Mouse (Mus musculus) liver, embryonic 12.5 days (tissue): ENCODE data around the gene Zbed4. TPM values are rescaled to one million over a fixed set of nuclear protein-coding genes. Genes with fewer than 3 reads are reported as not detected.
A peak's percentile ranks its signal among the peaks of the same experiment; 100 is the strongest.
"Not testable (repeated sequence)": the region's sequence is repeated elsewhere in the genome, so short reads cannot be mapped to it uniquely, and the experiment has no call there.

ENCODE experiments used
- ATAC-seq: fragments of 200-750 bp; cut with Nextera tagmentation; 2 replicates; pipeline ENCODE4 v1.8.0; 2017; ENCODE audit warnings: moderate number of reproducible peaks, mild to moderate bottlenecking, moderate library complexity
- H3K27ac ChIP-seq: fragments of 300-500 bp; sonication (generic); 2 replicates; pipeline ENCODE4 v1.5.1; 2016; ENCODE audit warnings: mild to moderate bottlenecking
- H3K27me3 ChIP-seq: fragments of 300-500 bp; sonication (generic); replicated peaks from 2 replicates; pipeline ENCODE4 v1.6.1; 2016; ENCODE audit warnings: mild to moderate bottlenecking, moderate library complexity
- H3K36me3 ChIP-seq: fragments of 300-500 bp; sonication (generic); 2 replicates; pipeline ENCODE4 v1.6.1; 2016; ENCODE audit warnings: mild to moderate bottlenecking, moderate library complexity
- H3K4me1 ChIP-seq: fragments of 300-500 bp; sonication (generic); 2 replicates; pipeline ENCODE4 v1.6.1; 2016
- H3K4me2 ChIP-seq: fragments of 300-500 bp; sonication (generic); 2 replicates; pipeline ENCODE4 v1.6.1; 2016; ENCODE audit warnings: mild to moderate bottlenecking, moderate library complexity
- H3K4me3 ChIP-seq: fragments of 300-500 bp; sonication (generic); 2 replicates; pipeline ENCODE4 v1.5.1; 2016; ENCODE audit warnings: mild to moderate bottlenecking, moderate library complexity
- H3K9ac ChIP-seq: fragments of 300-500 bp; sonication (generic); 2 replicates; pipeline ENCODE4 v1.6.1; 2016; ENCODE audit warnings: mild to moderate bottlenecking, moderate library complexity
- H3K9me3 ChIP-seq: fragments of 300-500 bp; sonication (generic); replicated peaks from 2 replicates; pipeline ENCODE4 v1.6.1; 2016; ENCODE audit warnings: mild to moderate bottlenecking, moderate library complexity
- WGBS: fragments of 180-500 bp; shearing (Covaris S2); methylation state at CpG from one replicate; pipeline ENCODE4 v1.1.7; 2016; ENCODE audit not compliant: insufficient replicate concordance; 5-methylcytosine and 5-hydroxymethylcytosine counted together
- polyA plus RNA-seq: library from polyadenylated mRNA; unstranded; fragments of >200 nt; fragmentation: Nextera tagmentation; extraction: Ambion mirVana; gene quantifications from 2 replicates; pipeline ENCODE4 v1.2.1, GENCODE M21; 2016

Gene Zbed4
- polyA plus RNA-seq, 1 experiment from 2014 or later, result 16.5 TPM

GRCm38 (mm10) chr15:88774630-88775029 is 23.2 kb downstream of the Zbed4 start:
- H3K9me3 ChIP-seq, H3K4me1 ChIP-seq, H3K9ac ChIP-seq, ATAC-seq, H3K4me2 ChIP-seq, H3K27ac ChIP-seq, H3K4me3 ChIP-seq, H3K27me3 ChIP-seq: not testable (repeated sequence)
- peaks cover 63% of the 10 kb centered on the region for H3K36me3 ChIP-seq
- 78% methylated on average over 5 of the region's 5 CpGs for WGBS

DNA sequence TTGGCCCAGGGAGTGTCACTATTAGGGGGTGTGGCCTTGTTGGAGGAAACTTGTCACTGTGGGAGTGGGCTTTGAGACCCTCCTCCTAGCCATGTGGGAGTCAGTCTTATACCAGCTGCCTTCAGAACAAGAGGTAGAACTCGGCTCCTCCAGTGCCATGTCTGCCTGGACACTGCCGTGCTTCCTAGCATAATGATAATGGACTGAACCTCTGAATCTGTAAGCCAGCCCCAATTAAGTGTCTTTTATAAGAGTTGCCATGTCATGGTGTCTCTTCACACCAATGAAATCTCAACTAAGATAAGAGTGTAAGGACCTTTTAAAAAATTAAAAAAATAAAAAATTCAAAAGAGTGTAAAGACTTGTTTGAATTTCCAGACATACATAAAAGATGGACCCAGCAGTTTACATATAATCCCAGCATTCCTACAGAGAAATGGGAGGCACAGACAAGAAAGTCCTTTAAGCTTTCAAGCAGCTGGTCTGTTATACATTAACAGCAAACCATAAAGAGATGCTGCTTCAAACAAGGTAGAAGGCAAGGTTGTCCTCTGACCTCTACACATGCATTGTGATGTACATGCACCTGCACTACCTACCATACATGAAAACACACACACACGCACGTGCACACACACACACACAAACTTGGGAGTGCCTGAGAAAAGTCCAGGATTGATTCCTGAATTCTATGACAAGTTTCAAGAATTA is 40.8 kb downstream of the Zbed4 start:
- Histone ChIP-seq H3K27ac (no peak overlapping the region), H3K4me3 (no peak overlapping the region), H3K4me1 (no peaks in the 10 kb centered on the region), H3K9ac (no peak overlapping the region), H3K9me3 (no peaks in the 10 kb centered on the region), H3K36me3 (no peaks in the 10 kb centered on the region), H3K4me2 (no peak overlapping the region), H3K27me3 (no peaks in the 10 kb centered on the region)
- WGBS, result 65% methylated on average over 4 of the region's 4 CpGs
- ATAC-seq, result no peak

DNA sequence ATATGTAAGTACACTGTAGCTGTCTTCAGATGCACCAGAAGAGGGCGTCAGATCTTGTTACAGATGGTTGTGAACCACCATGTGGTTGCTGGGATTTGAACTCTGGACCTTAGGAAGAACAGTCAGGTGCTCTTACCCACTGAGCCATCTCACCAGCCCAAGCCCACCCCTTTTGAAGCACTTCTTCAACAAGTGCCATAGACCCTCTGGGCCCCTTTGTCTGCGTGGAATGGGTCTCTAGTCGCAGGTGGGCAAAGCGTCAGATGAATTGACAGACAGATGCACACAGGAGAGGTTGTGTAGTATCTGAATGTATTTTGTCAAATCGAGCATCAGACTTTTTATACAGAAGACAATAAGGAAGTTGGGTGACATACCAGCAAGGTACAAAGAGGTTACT is 43.3 kb downstream of the Zbed4 start:
- not testable (repeated sequence) for H3K4me1 ChIP-seq, H3K9me3 ChIP-seq, H3K36me3 ChIP-seq, ATAC-seq, H3K9ac ChIP-seq, H3K27me3 ChIP-seq, H3K4me2 ChIP-seq, H3K4me3 ChIP-seq, H3K27ac ChIP-seq
- WGBS, result 76% methylated on average over 5 of the region's 5 CpGs

DNA sequence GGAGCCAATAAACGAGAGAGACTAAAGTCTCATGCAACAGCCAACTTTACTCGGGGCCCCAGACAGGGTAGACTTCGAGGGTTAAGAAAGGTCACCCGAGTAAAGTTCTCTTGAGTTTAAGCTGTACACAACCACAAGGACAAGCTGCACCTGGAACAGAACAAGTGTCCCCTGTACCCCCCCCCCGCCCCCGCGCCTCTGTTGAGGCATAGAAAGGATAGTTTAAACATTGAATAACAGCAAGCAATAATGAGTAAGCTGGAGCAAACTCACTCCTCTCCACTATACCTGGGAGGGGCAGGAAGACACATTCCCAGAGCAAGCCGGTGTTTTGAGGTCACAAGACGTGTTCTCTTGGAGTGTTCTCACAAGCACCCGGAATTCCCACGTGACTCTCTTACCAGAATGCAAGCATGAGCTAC is 48.5 kb downstream of the Zbed4 start:
- peaks cover 13% of the 10 kb centered on the region for H3K36me3 ChIP-seq
- H3K4me1 ChIP-seq, result peaks cover 4% of the 10 kb centered on the region
- ATAC-seq, result no peak
- no peak overlapping the region for H3K27ac ChIP-seq
- H3K9ac ChIP-seq, result no peak overlapping the region
- no peaks in the 10 kb centered on the region for H3K27me3 ChIP-seq
- H3K4me3 ChIP-seq, result no peak overlapping the region
- H3K9me3 ChIP-seq, result no peaks in the 10 kb centered on the region
- no peak overlapping the region for H3K4me2 ChIP-seq
- WGBS, result 73% methylated on average over 11 of the region's 11 CpGs

GRCm38 (mm10) chr15:88800921-88801354 is 49.5 kb downstream of the Zbed4 start:
- Histone ChIP-seq H3K27ac (peak overlapping the region; percentile 36), H3K36me3 (peaks cover 22% of the 10 kb centered on the region), H3K4me1 (peaks cover 4% of the 10 kb centered on the region), H3K9me3 (no peaks in the 10 kb centered on the region), H3K27me3 (no peaks in the 10 kb centered on the region), H3K4me2 (no peak overlapping the region), H3K4me3 (no peak overlapping the region), H3K9ac (no peak overlapping the region)
- 64% methylated on average over 6 of the region's 6 CpGs for WGBS
- ATAC-seq, result peak; percentile 76

GRCm38 (mm10) chr15:88801903-88802302 is 50.4 kb downstream of the Zbed4 start:
- no peak overlapping the region for H3K27ac ChIP-seq
- H3K9ac ChIP-seq, result no peak overlapping the region
- H3K27me3 ChIP-seq, result no peaks in the 10 kb centered on the region
- H3K4me3 ChIP-seq, result no peak overlapping the region
- H3K4me2 ChIP-seq, result no peak overlapping the region
- peaks cover 31% of the 10 kb centered on the region for H3K36me3 ChIP-seq
- WGBS, result 69% methylated on average over 3 of the region's 3 CpGs
- ATAC-seq, result no peak
- peaks cover 4% of the 10 kb centered on the region for H3K4me1 ChIP-seq
- H3K9me3 ChIP-seq, result no peaks in the 10 kb centered on the region

DNA sequence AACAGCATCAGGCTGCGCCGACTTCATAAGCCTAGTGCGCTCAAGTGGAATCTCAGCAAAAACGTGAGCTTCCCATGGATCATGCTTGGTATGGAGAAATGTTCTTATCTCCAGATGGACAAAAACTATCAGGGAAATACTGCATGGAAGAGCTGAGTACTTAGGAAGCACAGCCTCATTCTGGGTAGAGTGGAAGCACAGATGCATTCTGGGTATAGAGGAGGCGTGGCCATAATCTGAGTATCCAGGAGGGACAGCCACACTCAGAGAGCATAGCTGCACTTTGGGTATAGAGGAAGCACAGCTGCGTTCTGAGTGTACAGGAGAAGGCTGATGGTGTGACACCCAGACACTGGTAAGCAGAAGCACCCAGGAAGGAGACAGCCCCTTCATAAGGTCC is 50.9 kb downstream of the Zbed4 start:
- no peak overlapping the region for H3K4me3 ChIP-seq
- no peak overlapping the region for H3K4me2 ChIP-seq
- H3K36me3 ChIP-seq, result peaks cover 36% of the 10 kb centered on the region
- 0 out of 2 replicates have a peak, but pooled peaks have one; percentile 27 for ATAC-seq
- H3K27ac ChIP-seq, result no peak overlapping the region
- H3K4me1 ChIP-seq, result peaks cover 4% of the 10 kb centered on the region
- H3K27me3 ChIP-seq, result no peaks in the 10 kb centered on the region
- no peaks in the 10 kb centered on the region for H3K9me3 ChIP-seq
- 80% methylated on average over 6 of the region's 6 CpGs for WGBS
- H3K9ac ChIP-seq, result no peak overlapping the region

DNA sequence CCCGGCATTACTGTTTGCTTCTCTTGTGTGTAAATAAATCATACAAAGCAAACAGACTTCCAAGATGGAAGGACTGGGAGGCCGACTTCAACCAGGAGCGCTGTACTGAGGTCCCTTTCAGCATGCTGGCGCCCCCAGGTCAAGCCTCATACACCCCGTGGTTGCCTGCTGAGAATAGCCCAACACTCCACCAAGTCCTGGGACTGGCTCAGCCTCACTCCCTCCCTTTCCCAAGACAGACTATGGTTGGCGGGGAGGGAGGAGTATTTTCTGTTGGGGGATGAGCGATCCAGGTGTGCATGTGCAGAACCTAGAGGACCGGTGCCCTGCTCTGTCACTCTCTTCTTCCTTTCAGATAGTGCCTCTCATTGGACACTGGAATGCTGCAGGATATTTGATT is 56.7 kb downstream of the Zbed4 start:
- 87% methylated on average over 8 of the region's 8 CpGs for WGBS
- no peak for ATAC-seq

DNA sequence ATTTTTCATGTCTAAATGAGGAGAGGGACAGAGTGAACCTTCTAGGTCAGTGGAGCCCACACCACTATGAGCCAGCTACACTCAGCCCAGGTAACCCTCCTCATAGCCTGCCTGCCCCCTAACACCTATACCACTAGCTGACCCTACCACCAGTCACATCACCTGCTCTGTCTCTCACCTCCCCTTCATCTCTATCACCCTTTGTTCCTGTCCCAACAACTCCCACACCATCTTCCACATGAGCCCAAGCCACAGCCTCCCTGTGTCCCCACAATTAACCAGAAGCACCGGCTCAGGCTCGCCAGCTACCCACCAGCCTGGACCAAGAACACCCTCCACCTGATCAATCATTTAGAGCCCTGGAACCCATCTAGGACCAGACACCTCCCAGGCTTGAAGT is 58.9 kb downstream of the Zbed4 start:
- Histone ChIP-seq H3K4me2 (no peak overlapping the region), H3K27me3 (no peaks in the 10 kb centered on the region), H3K27ac (no peak overlapping the region), H3K36me3 (peaks cover 83% of the 10 kb centered on the region), H3K4me3 (no peak overlapping the region), H3K9me3 (no peaks in the 10 kb centered on the region), H3K9ac (no peak overlapping the region), H3K4me1 (no peaks in the 10 kb centered on the region; the same call in 1 of the 2 replicates)
- ATAC-seq, result no peak
- WGBS, result 76% methylated on average over 2 of the region's 2 CpGs

More for the DNA sequence above, 56.7 kb downstream of the Zbed4 start:
- H3K27me3 ChIP-seq, result no peaks in the 10 kb centered on the region
- H3K4me1 ChIP-seq, result no peaks in the 10 kb centered on the region; the same call in 1 of the 2 replicates
- no peak overlapping the region for H3K4me2 ChIP-seq
- H3K9me3 ChIP-seq, result no peaks in the 10 kb centered on the region
- no peak overlapping the region for H3K9ac ChIP-seq
- H3K4me3 ChIP-seq, result no peak overlapping the region
- H3K27ac ChIP-seq, result no peak overlapping the region
- peaks cover 77% of the 10 kb centered on the region for H3K36me3 ChIP-seq

GRCm38 (mm10) chr15:88813262-88813661 is 61.8 kb downstream of the Zbed4 start:
- H3K4me3 ChIP-seq, result no peak overlapping the region
- no peak overlapping the region for H3K9ac ChIP-seq
- 87% methylated on average over 3 of the region's 3 CpGs for WGBS
- H3K9me3 ChIP-seq, result no peaks in the 10 kb centered on the region
- peaks cover 8% of the 10 kb centered on the region for H3K4me1 ChIP-seq
- H3K27me3 ChIP-seq, result no peaks in the 10 kb centered on the region
- H3K27ac ChIP-seq, result no peak overlapping the region
- H3K36me3 ChIP-seq, result peaks cover 70% of the 10 kb centered on the region
- H3K4me2 ChIP-seq, result no peak overlapping the region
- ATAC-seq, result no peak

GRCm38 (mm10) chr15:88813873-88814272 is 62.4 kb downstream of the Zbed4 start:
- H3K27me3 ChIP-seq, H3K9me3 ChIP-seq, H3K4me2 ChIP-seq, H3K9ac ChIP-seq, H3K4me3 ChIP-seq, ATAC-seq, H3K27ac ChIP-seq: not testable (repeated sequence)
- peaks cover 14% of the 10 kb centered on the region for H3K4me1 ChIP-seq
- H3K36me3 ChIP-seq, result peaks cover 64% of the 10 kb centered on the region
- 72% methylated on average over 2 of the region's 2 CpGs for WGBS

GRCm38 (mm10) chr15:88814411-88815047 is 63.1 kb downstream of the Zbed4 start:
- WGBS, result 90% methylated on average over 11 of the region's 11 CpGs
- Histone ChIP-seq H3K4me3 (no peak overlapping the region), H3K9ac (no peak overlapping the region), H3K27ac (no peak overlapping the region), H3K4me1 (peaks cover 14% of the 10 kb centered on the region), H3K9me3 (no peaks in the 10 kb centered on the region), H3K27me3 (no peaks in the 10 kb centered on the region), H3K36me3 (peaks cover 61% of the 10 kb centered on the region), H3K4me2 (no peak overlapping the region)
- ATAC-seq, result no peak
